Mouse (Mus musculus) cerebellum, postnatal 25 days (tissue): ENCODE measurements at regions not wholly inside any gene's neighbourhood (a gene's known extent, or its start where the extent isn't known, plus 50 kb on each side); places are given as distances from the start of the nearest gene placed in this dataset.

Experiments used
- DNase-seq, 2 experiments: peaks; one replicate each; pipeline ENCODE4 v3.0.0; 2021; ENCODE audit warnings: mixed read lengths in 2 of 2

GRCm38 (mm10) chr14:57224381-57224780 is 91.0 kb upstream of the Gjb6 start:
- DNase-seq = peak; percentile 30 to 54

- no peak for DNase-seq
These were observed 86.9 kb upstream of the Gjb6 start for GRCm38 (mm10) chr14:57220343-57220742.

- DNase-seq = no peak
These were observed 86.2 kb upstream of the Gjb6 start for GRCm38 (mm10) chr14:57219643-57220042.

GRCm38 (mm10) chr14:57219097-57219618 is 85.7 kb upstream of the Gjb6 start:
- DNase-seq = no peak

GRCm38 (mm10) chr14:57187814-57188213 is 54.4 kb upstream of the Gjb6 start:
- DNase-seq = no peak
